Mouse (Mus musculus): Measurements from ENCODE around the gene Ube2b. TPM values are rescaled to one million over a fixed set of nuclear protein-coding genes. Genes with fewer than 3 reads are reported as not detected.

Gene Ube2b
- polyA plus RNA-seq, 1 experiment from 2014 or later: 276 TPM

- Histone ChIP-seq H3K36me3 (ENCODE audit: insufficient read depth, low read length) (no peaks in the 10 kb centered on the region), H3K27me3 (replicated peaks; ENCODE audit: insufficient read depth, low read length) (no peaks in the 10 kb centered on the region), H3K9me3 (ENCODE audit: low read length) (no peaks in the 10 kb centered on the region), H3K4me2 (replicated peaks; ENCODE audit: low read depth, low read length) (peak within 1 kb of the TSS; percentile 64), H3K4me1 (ENCODE audit: insufficient read depth, low read depth, low read length) (peaks cover 7% of the 10 kb centered on the region; the same call in 1 of the 2 replicates), H3K9ac (replicated peaks; ENCODE audit: low read depth) (peak within 1 kb of the TSS; percentile 52), H3K4me3 (ENCODE audit: low read depth, low read length) (peak within 1 kb of the TSS; percentile 52), H3K27ac (ENCODE audit: low read length) (peak within 1 kb of the TSS; percentile 90)
- peak; percentile 91 for ATAC-seq
- TF ChIP-seq EP300 (IDR thresholded peaks at IDR 0.05): no peak
- no peak for TF ChIP-seq CTCF (IDR thresholded peaks at IDR 0.05)
- DNase-seq (ENCODE audit: low spot score): peak; percentile 99
- WGBS: 1% methylated on average over 45 of the region's 51 CpGs
Measured at GRCm38 (mm10) chr11:52003772-52004528, 3.4 kb upstream of the Ube2b start, which contains the start of gene Cdkl3. Gene Cdkl3 (plus strand): TSS chr11:52004221.

- peak overlapping the region; percentile 27; the same call in 1 of the 2 replicates for H3K9ac ChIP-seq (replicated peaks; ENCODE audit: low read depth)
- H3K27me3 ChIP-seq (replicated peaks; ENCODE audit: insufficient read depth, low read length): no peaks in the 10 kb centered on the region
- H3K27ac ChIP-seq (ENCODE audit: low read length): peak overlapping the region; percentile 90
- no peak for ATAC-seq
- DNase-seq (ENCODE audit: low spot score): no peak
- WGBS: 8% methylated on average over 4 of the region's 4 CpGs
- peaks cover 7% of the 10 kb centered on the region; the same call in 1 of the 2 replicates for H3K4me1 ChIP-seq (ENCODE audit: insufficient read depth, low read depth, low read length)
- H3K4me2 ChIP-seq (replicated peaks; ENCODE audit: low read depth, low read length): peak overlapping the region; percentile 59
- H3K9me3 ChIP-seq (ENCODE audit: low read length): no peaks in the 10 kb centered on the region
- H3K36me3 ChIP-seq (ENCODE audit: insufficient read depth, low read length): no peaks in the 10 kb centered on the region
- TF ChIP-seq EP300 (IDR thresholded peaks at IDR 0.05) (no peak), CTCF (IDR thresholded peaks at IDR 0.05) (no peak)
- peak overlapping the region; percentile 52 for H3K4me3 ChIP-seq (ENCODE audit: low read depth, low read length)
Measured at GRCm38 (mm10) chr11:52003505-52003771, 2.9 kb upstream of the Ube2b start.

- Histone ChIP-seq H3K9ac (replicated peaks; ENCODE audit: low read depth) (no peak overlapping the region), H3K27ac (ENCODE audit: low read length) (peak overlapping the region; percentile 90), H3K4me1 (ENCODE audit: insufficient read depth, low read depth, low read length) (peaks cover 7% of the 10 kb centered on the region; the same call in 1 of the 2 replicates), H3K9me3 (ENCODE audit: low read length) (no peaks in the 10 kb centered on the region), H3K4me3 (ENCODE audit: low read depth, low read length) (peak overlapping the region; percentile 52; the same call in 1 of the 2 replicates), H3K27me3 (replicated peaks; ENCODE audit: insufficient read depth, low read length) (no peaks in the 10 kb centered on the region), H3K36me3 (ENCODE audit: insufficient read depth, low read length) (no peaks in the 10 kb centered on the region), H3K4me2 (replicated peaks; ENCODE audit: low read depth, low read length) (peak overlapping the region; percentile 59)
- TF ChIP-seq EP300 (IDR thresholded peaks at IDR 0.05): no peak
- peak; percentile 21 for TF ChIP-seq CTCF (IDR thresholded peaks at IDR 0.05)
- WGBS: 72% methylated on average over 13 of the region's 13 CpGs
- no peak for DNase-seq (ENCODE audit: low spot score)
- ATAC-seq: no peak
Measured at GRCm38 (mm10) chr11:52002842-52003504, 2.4 kb upstream of the Ube2b start.

- TF ChIP-seq CTCF (IDR thresholded peaks at IDR 0.05): no peak
- no peak for TF ChIP-seq EP300 (IDR thresholded peaks at IDR 0.05)
- Histone ChIP-seq H3K27me3 (replicated peaks; ENCODE audit: insufficient read depth, low read length) (no peaks in the 10 kb centered on the region), H3K9me3 (ENCODE audit: low read length) (no peaks in the 10 kb centered on the region), H3K27ac (ENCODE audit: low read length) (no peak overlapping the region), H3K9ac (replicated peaks; ENCODE audit: low read depth) (no peak overlapping the region), H3K4me2 (replicated peaks; ENCODE audit: low read depth, low read length) (no peak overlapping the region), H3K4me3 (ENCODE audit: low read depth, low read length) (no peak overlapping the region), H3K4me1 (ENCODE audit: insufficient read depth, low read depth, low read length) (peaks cover 9% of the 10 kb centered on the region; the same call in 1 of the 2 replicates), H3K36me3 (ENCODE audit: insufficient read depth, low read length) (peaks cover 8% of the 10 kb centered on the region; the same call in 1 of the 2 replicates)
- WGBS: 94% methylated on average over 8 of the region's 8 CpGs
- ATAC-seq (no peak), DNase-seq (ENCODE audit: low spot score) (no peak)
Measured at GRCm38 (mm10) chr11:52001861-52002260, 1.3 kb upstream of the Ube2b start.

GRCm38 (mm10) chr11:52001341-52001740 lies 779 bp upstream of the Ube2b start:
- ATAC-seq (no peak), DNase-seq (ENCODE audit: low spot score) (no peak)
- peaks cover 9% of the 10 kb centered on the region; the same call in 1 of the 2 replicates for H3K4me1 ChIP-seq (ENCODE audit: insufficient read depth, low read depth, low read length)
- peaks cover 12% of the 10 kb centered on the region; the same call in 1 of the 2 replicates for H3K36me3 ChIP-seq (ENCODE audit: insufficient read depth, low read length)
- H3K9ac ChIP-seq (replicated peaks; ENCODE audit: low read depth): no peak overlapping the region
- TF ChIP-seq EP300 (IDR thresholded peaks at IDR 0.05) (no peak), CTCF (IDR thresholded peaks at IDR 0.05) (no peak)
- H3K9me3 ChIP-seq (ENCODE audit: low read length): no peaks in the 10 kb centered on the region
- H3K4me2 ChIP-seq (replicated peaks; ENCODE audit: low read depth, low read length): peak overlapping the region; percentile 47; the same call in 1 of the 2 replicates
- H3K27ac ChIP-seq (ENCODE audit: low read length): peak overlapping the region; percentile 98
- H3K4me3 ChIP-seq (ENCODE audit: low read depth, low read length): no peak overlapping the region
- no peaks in the 10 kb centered on the region for H3K27me3 ChIP-seq (replicated peaks; ENCODE audit: insufficient read depth, low read length)
- WGBS: 72% methylated on average over 10 of the region's 10 CpGs

- peak overlapping the region; percentile 65 for H3K4me2 ChIP-seq (replicated peaks; ENCODE audit: low read depth, low read length)
- peaks cover 9% of the 10 kb centered on the region; the same call in 1 of the 2 replicates for H3K4me1 ChIP-seq (ENCODE audit: insufficient read depth, low read depth, low read length)
- peaks cover 25% of the 10 kb centered on the region; the same call in 1 of the 2 replicates for H3K36me3 ChIP-seq (ENCODE audit: insufficient read depth, low read length)
- H3K9ac ChIP-seq (replicated peaks; ENCODE audit: low read depth): peak overlapping the region; percentile 87
- H3K9me3 ChIP-seq (ENCODE audit: low read length): no peaks in the 10 kb centered on the region
- ATAC-seq: peak; percentile 18
- H3K27me3 ChIP-seq (replicated peaks; ENCODE audit: insufficient read depth, low read length): no peaks in the 10 kb centered on the region
- H3K27ac ChIP-seq (ENCODE audit: low read length): peak overlapping the region; percentile 98
- peak; percentile 78 for DNase-seq (ENCODE audit: low spot score)
- TF ChIP-seq EP300 (IDR thresholded peaks at IDR 0.05) (no peak), CTCF (IDR thresholded peaks at IDR 0.05) (peak; percentile 16; the same call in 1 of the 2 replicates)
- H3K4me3 ChIP-seq (ENCODE audit: low read depth, low read length): peak overlapping the region; percentile 77
- WGBS: under 1% methylated on average over 26 of the region's 29 CpGs
Measured at GRCm38 (mm10) chr11:51999611-52000289, 812 bp downstream of the Ube2b start.
